12 mouse cellular contexts compared by ENCODE assay signal in genomic region chr14:58637405-58638336, GRCm38 (mm10).
DNase-seq lines count a peak whose midpoint lies in the region; ATAC-seq lines count a peak whose summit lies in the region.
"Had no signal": no experiment of that assay in that cellular context is flagged by ENCODE, and none has a peak within 500 bp of the region (broad histone marks: within the 10 kb centered on the region; RNA-seq: fewer than 3 reads in every experiment).

No protein-coding gene starts in this region.

- peak; percentile 80 for ATAC-seq in embryonic facial prominence, embryonic 11.5 days (replicated peaks; ENCODE audit: insufficient number of reproducible peaks, low FRiP score, low TSS enrichment, low read depth)
- peak; percentile 88 for ATAC-seq in forebrain, embryonic 13.5 days
- peak; percentile 34; the same call in 1 of the 2 replicates for ATAC-seq in hindbrain, embryonic 16.5 days
- ATAC-seq in neural tube, embryonic 12.5 days (ENCODE audit: low FRiP score, low read depth) = peak; percentile 84
- ATAC-seq: intestine, embryonic 16.5 days had no signal

- no peak for DNase-seq in embryonic facial prominence, embryonic 11.5 days (ENCODE audit: low spot score)
- DNase-seq in urinary bladder, postnatal 10 days (ENCODE audit: low spot score) = no peak
- no peak for DNase-seq in frontal cortex, postnatal 25 days (ENCODE audit: low spot score in 2 of 2)
- DNase-seq in left cerebral cortex, adult 9 months (ENCODE audit: low spot score in 2 of 2) = no peak
- DNase-seq in gastrocnemius, postnatal 14 days = no peak
- DNase-seq: kidney, postnatal 25 days; liver, embryonic 13.5 days; lung, postnatal 10 days had no signal

- H3K4me3 ChIP-seq in embryonic facial prominence, embryonic 11.5 days (ENCODE audit: low read depth, low read length) = no peak overlapping the region
- H3K4me3 ChIP-seq in forebrain, embryonic 13.5 days = no peak overlapping the region
- H3K4me3 ChIP-seq in hindbrain, embryonic 16.5 days (ENCODE audit: low read length) = no peak overlapping the region
- no peak overlapping the region for H3K4me3 ChIP-seq in neural tube, embryonic 12.5 days
- H3K4me3 ChIP-seq: liver, embryonic 13.5 days had no signal

- H3K36me3 ChIP-seq in embryonic facial prominence, embryonic 11.5 days (replicated peaks; ENCODE audit: control insufficient read depth, insufficient read depth, low read depth, low read length) = no peaks in the 10 kb centered on the region
- no peaks in the 10 kb centered on the region for H3K36me3 ChIP-seq in forebrain, embryonic 13.5 days (ENCODE audit: poor library complexity, severe bottlenecking)
- H3K36me3 ChIP-seq in hindbrain, embryonic 16.5 days (ENCODE audit: control insufficient read depth, insufficient read depth, low read length) = no peaks in the 10 kb centered on the region
- H3K36me3 ChIP-seq in neural tube, embryonic 12.5 days = no peaks in the 10 kb centered on the region
- H3K36me3 ChIP-seq: liver, embryonic 13.5 days had no signal

- no peaks in the 10 kb centered on the region for H3K9me3 ChIP-seq in embryonic facial prominence, embryonic 11.5 days (replicated peaks; ENCODE audit: control insufficient read depth, low read length)
- H3K9me3 ChIP-seq in forebrain, embryonic 13.5 days (replicated peaks) = no peaks in the 10 kb centered on the region
- H3K9me3 ChIP-seq in hindbrain, embryonic 16.5 days (ENCODE audit: control insufficient read depth, low read length) = no peaks in the 10 kb centered on the region
- H3K9me3 ChIP-seq in neural tube, embryonic 12.5 days = no peaks in the 10 kb centered on the region
- H3K9me3 ChIP-seq: liver, embryonic 13.5 days had no signal

- no peaks in the 10 kb centered on the region; the same call in 1 of the 2 replicates for H3K4me1 ChIP-seq in embryonic facial prominence, embryonic 11.5 days (ENCODE audit: control insufficient read depth, insufficient read depth, low read length)
- peaks cover 18% of the 10 kb centered on the region for H3K4me1 ChIP-seq in forebrain, embryonic 13.5 days
- H3K4me1 ChIP-seq in hindbrain, embryonic 16.5 days (ENCODE audit: control insufficient read depth, insufficient read depth, low read depth, low read length) = peaks cover 2% of the 10 kb centered on the region
- H3K4me1 ChIP-seq in neural tube, embryonic 12.5 days = peaks cover 6% of the 10 kb centered on the region
- H3K4me1 ChIP-seq: liver, embryonic 13.5 days had no signal

- H3K27me3 ChIP-seq in embryonic facial prominence, embryonic 11.5 days (ENCODE audit: control insufficient read depth, insufficient read depth, low read length) = no peaks in the 10 kb centered on the region
- H3K27me3 ChIP-seq in forebrain, embryonic 13.5 days = peaks cover 57% of the 10 kb centered on the region
- H3K27me3 ChIP-seq in hindbrain, embryonic 16.5 days (replicated peaks; ENCODE audit: control insufficient read depth, insufficient read depth, low read length) = no peaks in the 10 kb centered on the region
- H3K27me3 ChIP-seq in neural tube, embryonic 12.5 days (replicated peaks) = no peaks in the 10 kb centered on the region
- H3K27me3 ChIP-seq: liver, embryonic 13.5 days had no signal

- H3K27ac ChIP-seq in embryonic facial prominence, embryonic 11.5 days (replicated peaks; ENCODE audit: low read depth, low read length) = no peak overlapping the region
- no peak overlapping the region for H3K27ac ChIP-seq in forebrain, embryonic 13.5 days
- H3K27ac ChIP-seq in hindbrain, embryonic 16.5 days (ENCODE audit: low read depth, low read length) = no peak overlapping the region
- no peak overlapping the region for H3K27ac ChIP-seq in neural tube, embryonic 12.5 days
- H3K27ac ChIP-seq: liver, embryonic 13.5 days had no signal

- intact Hi-C loops in gastrocnemius, postnatal 14 days (cut with DNase I; ENCODE audit: low total_unique reads) = no loop called here

- no peak overlapping the region for H3K4me2 ChIP-seq in embryonic facial prominence, embryonic 11.5 days (ENCODE audit: low read depth, low read length)
- H3K4me2 ChIP-seq in forebrain, embryonic 13.5 days = peak overlapping the region; percentile 23
- no peak overlapping the region for H3K4me2 ChIP-seq in hindbrain, embryonic 16.5 days (ENCODE audit: low read length)
- H3K4me2 ChIP-seq in neural tube, embryonic 12.5 days (replicated peaks) = peak overlapping the region; percentile 8; the same call in 1 of the 2 replicates
- H3K4me2 ChIP-seq: liver, embryonic 13.5 days had no signal

- no peak overlapping the region for H3K9ac ChIP-seq in embryonic facial prominence, embryonic 11.5 days (replicated peaks; ENCODE audit: low read length)
- no peak overlapping the region for H3K9ac ChIP-seq in forebrain, embryonic 13.5 days
- H3K9ac ChIP-seq in hindbrain, embryonic 16.5 days (ENCODE audit: low read depth, low read length) = no peak overlapping the region
- H3K9ac ChIP-seq in neural tube, embryonic 12.5 days = no peak overlapping the region
- H3K9ac ChIP-seq: liver, embryonic 13.5 days had no signal

- whole genome bisulfite sequencing in embryonic facial prominence, embryonic 11.5 days = 47% methylated on average over 13 of the region's 13 CpGs
- 8% methylated on average over 13 of the region's 13 CpGs for WGBS in forebrain, embryonic 13.5 days
- WGBS in hindbrain, embryonic 16.5 days = 32% methylated on average over 13 of the region's 13 CpGs
- WGBS in neural tube, embryonic 12.5 days = 25% methylated on average over 13 of the region's 13 CpGs

Comparison
In these comparisons a context has a peak if more than half of its experiments do, and no peak if none do; other contexts are left out.
1. ATAC-seq: peak in every context shown above with its lines; median percentile 88 in forebrain, embryonic 13.5 days; 84 in neural tube, embryonic 12.5 days; 80 in embryonic facial prominence, embryonic 11.5 days; 34 in hindbrain, embryonic 16.5 days.
2. H3K4me2 ChIP-seq: peak in forebrain, embryonic 13.5 days (single experiment) and neural tube, embryonic 12.5 days (single experiment); none in embryonic facial prominence, embryonic 11.5 days (single experiment) and hindbrain, embryonic 16.5 days (single experiment).